Mouse (Mus musculus) kidney, embryonic 16.5 days (tissue): Measurements from ENCODE around the gene Ssbp3. TPM values are rescaled to one million over a fixed set of nuclear protein-coding genes. Genes with fewer than 3 reads are reported as not detected.

Experiments used
- ATAC-seq: fragments of 200-750 bp; cut with Nextera tagmentation; 2 replicates; pipeline ENCODE4 v1.8.0; 2017; ENCODE audit warnings: moderate TSS enrichment; ENCODE audit not compliant: low FRiP score, low TSS enrichment
- H3K27ac ChIP-seq: fragments of 300-500 bp; sonication (generic); 2 replicates; pipeline ENCODE4 v1.5.1; 2014; ENCODE audit warnings: low read length
- H3K27me3 ChIP-seq: fragments of 300-500 bp; sonication (generic); 2 replicates; pipeline ENCODE4 v1.6.1; 2014; ENCODE audit warnings: low read length, control low read depth, mixed read lengths; ENCODE audit not compliant: insufficient read depth
- H3K36me3 ChIP-seq: fragments of 300-500 bp; sonication (generic); 2 replicates; pipeline ENCODE4 v1.6.1; 2014; ENCODE audit warnings: low read length, control low read depth, mixed read lengths; ENCODE audit not compliant: insufficient read depth
- H3K4me1 ChIP-seq: fragments of 300-500 bp; sonication (generic); 2 replicates; pipeline ENCODE4 v1.6.1; 2014; ENCODE audit warnings: low read length, control low read depth, mixed read lengths; ENCODE audit not compliant: insufficient read depth
- H3K4me2 ChIP-seq: fragments of 300-500 bp; sonication (generic); replicated peaks from 2 replicates; pipeline ENCODE4 v1.6.1; 2014; ENCODE audit warnings: low read depth, low read length
- H3K4me3 ChIP-seq: fragments of 300-500 bp; sonication (generic); 2 replicates; pipeline ENCODE4 v1.5.1; 2014; ENCODE audit warnings: mild to moderate bottlenecking, low read length
- H3K9ac ChIP-seq: fragments of 300-500 bp; sonication (generic); replicated peaks from 2 replicates; pipeline ENCODE4 v1.6.1; 2014; ENCODE audit warnings: low read length
- H3K9me3 ChIP-seq: fragments of 300-500 bp; sonication (generic); 2 replicates; pipeline ENCODE4 v1.6.1; 2016; ENCODE audit warnings: low read length, control low read depth
- WGBS: fragments of 180-500 bp; shearing (Covaris S2); extraction: QIAGEN DNeasy Blood & Tissue Kit; methylation state at CpG from one replicate; pipeline ENCODE4 v1.1.7; 2014; 5-methylcytosine and 5-hydroxymethylcytosine counted together
- polyA plus RNA-seq: library from polyadenylated mRNA; unstranded; fragments of >200 nt; fragmentation: Nextera tagmentation; extraction: Ambion mirVana; gene quantifications from 2 replicates; pipeline ENCODE4 v1.2.1, GENCODE M21; 2015

Ssbp3 gene
- polyA plus RNA-seq, 1 experiment from 2014 or later = 79.4 TPM

GRCm38 (mm10) chr4:106939919-106940227, 29.4 kb downstream of the Ssbp3 start:
- no peak for ATAC-seq
- H3K36me3 ChIP-seq = peaks cover 2% of the 10 kb centered on the region; the same call in 1 of the 2 replicates
- no peak overlapping the region for H3K9ac ChIP-seq
- peaks cover 64% of the 10 kb centered on the region for H3K4me1 ChIP-seq
- H3K27ac ChIP-seq = peak overlapping the region; percentile 54
- H3K9me3 ChIP-seq = no peaks in the 10 kb centered on the region
- no peak overlapping the region for H3K4me3 ChIP-seq
- H3K4me2 ChIP-seq = no peak overlapping the region
- H3K27me3 ChIP-seq = no peaks in the 10 kb centered on the region
- 51% methylated on average over 4 of the region's 4 CpGs for WGBS

- Histone ChIP-seq H3K27ac (no peak overlapping the region), H3K9ac (no peak overlapping the region), H3K9me3 (no peaks in the 10 kb centered on the region), H3K4me2 (no peak overlapping the region), H3K4me1 (peaks cover 55% of the 10 kb centered on the region), H3K27me3 (no peaks in the 10 kb centered on the region), H3K36me3 (peaks cover 2% of the 10 kb centered on the region; the same call in 1 of the 2 replicates), H3K4me3 (no peak overlapping the region)
- no peak for ATAC-seq
- WGBS = 59% methylated on average over 6 of the region's 6 CpGs
Observed at GRCm38 (mm10) chr4:106940945-106941344, 30.4 kb downstream of the Ssbp3 start.

- peaks cover 50% of the 10 kb centered on the region for H3K4me1 ChIP-seq
- H3K4me3 ChIP-seq = no peak overlapping the region
- no peaks in the 10 kb centered on the region for H3K27me3 ChIP-seq
- H3K4me2 ChIP-seq = no peak overlapping the region
- no peak overlapping the region for H3K27ac ChIP-seq
- no peak for ATAC-seq
- peaks cover 2% of the 10 kb centered on the region; the same call in 1 of the 2 replicates for H3K36me3 ChIP-seq
- H3K9ac ChIP-seq = no peak overlapping the region
- no peaks in the 10 kb centered on the region for H3K9me3 ChIP-seq
Observed at GRCm38 (mm10) chr4:106941475-106941874, 31.0 kb downstream of the Ssbp3 start.

- 81% methylated on average over 4 of the region's 4 CpGs for WGBS
- no peaks in the 10 kb centered on the region for H3K27me3 ChIP-seq
- peaks cover 41% of the 10 kb centered on the region for H3K4me1 ChIP-seq
- H3K27ac ChIP-seq = no peak overlapping the region
- no peaks in the 10 kb centered on the region for H3K9me3 ChIP-seq
- no peaks in the 10 kb centered on the region for H3K36me3 ChIP-seq
- H3K4me3 ChIP-seq = no peak overlapping the region
- H3K4me2 ChIP-seq = no peak overlapping the region
- no peak overlapping the region for H3K9ac ChIP-seq
- no peak for ATAC-seq
Observed at GRCm38 (mm10) chr4:106942491-106942890, 32.0 kb downstream of the Ssbp3 start.

- Histone ChIP-seq H3K27ac (no peak overlapping the region), H3K4me1 (peaks cover 39% of the 10 kb centered on the region), H3K27me3 (no peaks in the 10 kb centered on the region), H3K4me2 (no peak overlapping the region), H3K9ac (no peak overlapping the region), H3K9me3 (no peaks in the 10 kb centered on the region), H3K4me3 (no peak overlapping the region), H3K36me3 (no peaks in the 10 kb centered on the region)
- WGBS = 90% methylated on average over 2 of the region's 2 CpGs
- ATAC-seq = no peak
Observed at GRCm38 (mm10) chr4:106943627-106944026, 33.1 kb downstream of the Ssbp3 start.

GRCm38 (mm10) chr4:106944898-106945297, 34.4 kb downstream of the Ssbp3 start:
- Histone ChIP-seq H3K9me3 (no peaks in the 10 kb centered on the region), H3K4me3 (no peak overlapping the region), H3K9ac (no peak overlapping the region), H3K36me3 (no peaks in the 10 kb centered on the region), H3K4me2 (no peak overlapping the region), H3K27ac (no peak overlapping the region), H3K4me1 (peaks cover 39% of the 10 kb centered on the region), H3K27me3 (no peaks in the 10 kb centered on the region)
- no peak for ATAC-seq
- WGBS = 72% methylated on average over 3 of the region's 3 CpGs

- H3K27me3 ChIP-seq = no peaks in the 10 kb centered on the region
- H3K4me1 ChIP-seq = peaks cover 35% of the 10 kb centered on the region
- H3K4me3 ChIP-seq = no peak overlapping the region
- H3K9ac ChIP-seq = no peak overlapping the region
- H3K36me3 ChIP-seq = no peaks in the 10 kb centered on the region
- WGBS = 62% methylated on average over 3 of the region's 3 CpGs
- no peak overlapping the region for H3K27ac ChIP-seq
- no peaks in the 10 kb centered on the region for H3K9me3 ChIP-seq
- no peak for ATAC-seq
- H3K4me2 ChIP-seq = no peak overlapping the region
Observed at GRCm38 (mm10) chr4:106947741-106948140, 37.2 kb downstream of the Ssbp3 start.

GRCm38 (mm10) chr4:106948546-106948945, 38.0 kb downstream of the Ssbp3 start:
- Histone ChIP-seq H3K4me2 (no peak overlapping the region), H3K9me3 (no peaks in the 10 kb centered on the region), H3K4me1 (peaks cover 35% of the 10 kb centered on the region), H3K27me3 (no peaks in the 10 kb centered on the region), H3K27ac (no peak overlapping the region), H3K4me3 (no peak overlapping the region), H3K9ac (no peak overlapping the region), H3K36me3 (no peaks in the 10 kb centered on the region)
- WGBS = 39% methylated on average over 7 of the region's 7 CpGs
- peak; percentile 44; the same call in 1 of the 2 replicates for ATAC-seq

GRCm38 (mm10) chr4:106949200-106949599, 38.7 kb downstream of the Ssbp3 start:
- peaks cover 35% of the 10 kb centered on the region for H3K4me1 ChIP-seq
- peaks cover 4% of the 10 kb centered on the region; the same call in 1 of the 2 replicates for H3K36me3 ChIP-seq
- WGBS = 59% methylated on average over 6 of the region's 6 CpGs
- H3K27me3 ChIP-seq = no peaks in the 10 kb centered on the region
- H3K9me3 ChIP-seq = no peaks in the 10 kb centered on the region
- ATAC-seq = no peak
- peak overlapping the region; percentile 19; the same call in 1 of the 2 replicates for H3K27ac ChIP-seq
- no peak overlapping the region for H3K4me3 ChIP-seq
- no peak overlapping the region for H3K4me2 ChIP-seq
- H3K9ac ChIP-seq = no peak overlapping the region

- H3K9me3 ChIP-seq = no peaks in the 10 kb centered on the region
- no peak overlapping the region for H3K4me3 ChIP-seq
- no peak overlapping the region for H3K27ac ChIP-seq
- peaks cover 46% of the 10 kb centered on the region for H3K4me1 ChIP-seq
- peaks cover 4% of the 10 kb centered on the region; the same call in 1 of the 2 replicates for H3K36me3 ChIP-seq
- H3K9ac ChIP-seq = no peak overlapping the region
- ATAC-seq = no peak
- no peak overlapping the region for H3K4me2 ChIP-seq
- 56% methylated on average over 4 of the region's 4 CpGs for WGBS
- no peaks in the 10 kb centered on the region for H3K27me3 ChIP-seq
Observed at GRCm38 (mm10) chr4:106950801-106951200, 40.3 kb downstream of the Ssbp3 start.
